Mouse (Mus musculus): ENCODE data around the gene Rasal3.
A peak's percentile ranks its signal among the peaks of the same experiment; 100 is the strongest.

Rasal3 gene

DNA sequence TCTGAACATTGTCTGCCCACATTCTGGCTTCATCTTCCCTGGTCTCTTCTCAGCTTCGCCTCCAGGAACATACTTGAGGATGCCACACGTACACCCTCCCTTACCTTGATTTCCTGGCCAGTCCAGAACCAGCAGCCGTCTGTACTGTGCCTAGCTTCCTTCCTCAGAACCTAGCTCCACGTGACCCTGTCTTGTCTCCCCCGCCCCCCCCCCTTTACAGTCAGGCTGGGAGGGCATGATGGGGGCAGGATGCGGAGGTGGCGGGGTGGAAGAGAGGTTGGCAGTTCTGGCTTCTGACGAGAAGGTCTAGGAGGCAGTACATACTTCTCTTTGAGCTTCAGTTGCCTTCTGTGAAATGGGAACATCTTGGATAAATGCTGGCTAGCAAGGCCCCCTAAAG lies at the start of gene Rasal3:
Gene Rasal3 (minus strand): TSS at position 167 of the 400 bp plus-strand sequence.
- no peak for DNase-seq (ENCODE audit: low read depth, low spot score)

DNA sequence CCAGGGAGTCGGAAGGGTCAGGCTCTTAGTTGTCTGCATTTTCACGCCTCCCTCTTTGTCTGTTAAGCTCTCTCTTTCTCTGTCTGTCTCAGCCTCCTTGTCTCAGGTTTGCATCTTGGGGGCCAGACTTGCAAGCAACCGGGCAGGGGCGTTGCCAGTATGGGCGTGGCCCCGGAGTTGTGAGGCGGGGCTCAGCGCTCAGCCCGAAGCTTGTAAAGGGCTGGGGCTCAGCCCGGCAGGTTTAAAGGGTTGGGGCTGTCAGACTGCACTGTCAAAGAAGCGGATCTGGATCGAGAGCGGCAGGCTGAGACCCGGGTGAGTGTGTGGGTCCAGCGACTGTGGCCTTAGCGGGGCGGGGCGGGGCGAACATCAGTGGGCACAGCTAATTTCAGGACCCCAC lies 49.1 kb upstream of the Rasal3 start, which contains the start of gene Cyp4f39:
Gene Cyp4f39 (plus strand): TSS at position 242 of the 400 bp plus-strand sequence.
- peak; percentile 17 for DNase-seq (ENCODE audit: low read depth, low spot score)

DNA sequence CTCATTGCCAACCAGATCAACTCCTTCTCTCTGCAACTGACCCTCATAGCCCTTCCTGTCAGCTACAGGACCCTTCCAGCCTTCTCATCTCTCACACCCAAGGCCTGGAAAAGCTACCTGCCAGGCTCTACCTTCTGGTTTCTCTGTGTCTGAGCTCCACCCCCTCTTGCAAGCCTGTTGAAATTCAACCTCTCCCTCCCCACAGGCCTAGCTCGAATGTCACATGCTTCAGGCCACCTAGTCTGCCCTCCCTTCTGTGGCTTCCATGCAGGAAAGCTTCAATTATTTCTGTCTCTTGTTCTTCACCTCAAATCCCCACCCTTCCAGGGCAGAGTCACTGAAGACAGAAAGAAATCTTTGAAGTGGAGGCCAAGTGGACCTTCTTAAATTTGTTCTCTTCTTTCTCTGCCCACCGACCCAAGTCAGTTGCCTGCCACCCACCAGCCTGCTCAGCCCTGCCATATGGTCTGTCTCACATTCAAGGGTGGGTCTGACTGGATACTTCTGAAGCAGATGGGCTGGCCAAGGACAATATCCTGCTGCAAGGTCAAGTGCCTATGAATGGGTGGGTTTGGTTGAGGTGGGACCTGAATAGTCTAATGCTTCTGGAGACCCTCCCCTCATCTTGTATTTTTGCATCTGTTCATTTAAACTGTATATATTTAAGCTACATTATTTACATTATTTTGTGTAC lies 47.6 kb upstream of the Rasal3 start:
- no peak for DNase-seq (ENCODE audit: low read depth, low spot score)

DNA sequence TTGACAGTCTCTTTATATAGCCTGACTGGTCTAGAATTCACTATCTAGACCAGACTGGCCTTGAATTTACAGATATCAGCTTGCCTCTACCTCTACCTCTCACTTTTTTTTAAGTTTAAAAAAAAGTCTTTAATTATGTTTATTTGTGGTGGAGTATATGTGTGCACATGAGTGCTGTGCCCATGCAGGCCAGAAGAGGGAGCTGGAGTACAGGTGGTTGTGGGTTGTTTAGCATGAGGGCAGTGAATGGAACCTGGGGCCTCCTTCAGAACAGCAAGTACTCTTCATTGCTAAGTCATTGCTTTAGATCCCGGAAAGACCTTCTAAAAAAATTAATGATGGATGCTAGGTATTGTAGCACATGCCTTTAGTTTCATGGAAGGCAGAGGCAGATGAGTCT lies 45.7 kb upstream of the Rasal3 start:
- DNase-seq (ENCODE audit: low read depth, low spot score), result no peak

DNA sequence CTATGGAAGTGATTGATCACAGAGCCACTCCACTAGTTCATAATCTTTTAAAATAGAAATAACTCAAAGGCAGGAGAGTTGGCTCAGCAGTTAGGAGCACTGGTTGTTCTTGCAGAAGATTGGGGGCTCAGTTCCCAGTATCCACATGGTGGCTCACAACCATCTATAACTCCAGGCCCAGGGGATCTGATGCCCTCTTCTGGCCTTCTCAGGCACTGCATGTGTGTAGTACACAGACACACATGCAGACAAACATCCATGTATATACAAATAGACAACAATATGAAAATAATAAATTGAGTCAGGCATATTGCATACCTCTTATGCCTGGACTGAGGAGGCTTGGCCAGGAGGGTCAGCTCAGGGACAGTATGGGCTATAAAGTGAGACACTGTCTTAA lies 43.8 kb upstream of the Rasal3 start:
- no peak for DNase-seq (ENCODE audit: low read depth, low spot score)

DNA sequence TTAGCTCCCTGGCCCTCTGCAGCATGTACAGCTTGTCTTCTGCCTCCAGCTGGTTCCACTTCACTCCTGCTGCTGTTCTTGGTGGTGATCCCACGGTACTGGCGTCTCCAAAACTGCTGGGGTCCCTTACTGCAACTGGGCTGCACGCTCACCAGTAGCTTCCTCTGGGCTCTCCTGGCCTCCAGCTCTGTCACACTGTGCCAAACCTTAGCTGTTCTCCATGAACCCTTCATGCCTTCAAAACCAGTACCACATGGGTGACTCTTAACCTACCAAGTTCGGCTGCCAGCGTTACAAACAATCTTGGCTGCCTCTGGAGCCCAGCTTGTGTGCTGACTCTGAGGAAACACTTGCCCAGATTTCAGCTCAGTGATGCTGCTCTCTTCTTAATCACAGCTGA lies 41.6 kb upstream of the Rasal3 start:
- no peak for DNase-seq (ENCODE audit: low read depth, low spot score)

DNA sequence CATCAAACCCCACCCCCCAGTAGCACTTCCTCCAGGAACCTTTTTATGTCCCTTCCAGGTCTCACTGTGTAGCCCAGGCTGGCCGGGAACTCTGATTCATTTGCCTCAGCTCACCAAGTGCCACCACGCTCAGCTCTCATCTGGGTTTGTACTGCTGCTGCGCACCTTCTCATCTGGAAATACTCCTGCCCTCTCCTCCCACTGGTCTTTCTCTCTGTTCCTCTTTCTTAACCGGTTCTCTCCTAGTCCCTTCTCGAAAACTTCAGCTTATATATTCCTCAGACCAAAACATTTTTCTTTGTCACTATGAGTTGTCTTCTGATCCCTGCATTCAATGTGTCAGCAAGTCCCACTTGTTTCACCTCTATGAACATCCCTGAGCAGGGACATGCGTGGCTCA lies 39.9 kb upstream of the Rasal3 start:
- DNase-seq (ENCODE audit: low read depth, low spot score), result no peak

DNA sequence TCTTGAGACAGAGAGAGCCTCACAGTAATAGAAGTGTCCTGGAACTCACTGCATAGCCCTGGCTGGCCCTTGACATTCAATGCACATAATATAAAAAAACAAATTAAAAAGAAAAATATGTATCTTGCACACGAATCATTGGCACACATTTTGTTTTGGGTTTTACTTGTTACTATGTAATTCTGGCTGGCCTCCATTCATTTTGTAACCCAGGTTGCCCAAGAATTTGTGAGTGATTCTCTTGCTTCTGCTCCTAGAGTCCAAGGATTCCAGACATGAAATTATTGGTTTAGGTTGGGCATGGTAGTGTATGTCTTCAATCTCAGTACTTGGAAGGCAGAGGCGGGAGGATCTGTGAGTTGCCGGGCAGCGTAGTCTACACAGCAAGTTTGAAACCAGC lies 33.7 kb upstream of the Rasal3 start:
- DNase-seq (ENCODE audit: low read depth, low spot score), result no peak

DNA sequence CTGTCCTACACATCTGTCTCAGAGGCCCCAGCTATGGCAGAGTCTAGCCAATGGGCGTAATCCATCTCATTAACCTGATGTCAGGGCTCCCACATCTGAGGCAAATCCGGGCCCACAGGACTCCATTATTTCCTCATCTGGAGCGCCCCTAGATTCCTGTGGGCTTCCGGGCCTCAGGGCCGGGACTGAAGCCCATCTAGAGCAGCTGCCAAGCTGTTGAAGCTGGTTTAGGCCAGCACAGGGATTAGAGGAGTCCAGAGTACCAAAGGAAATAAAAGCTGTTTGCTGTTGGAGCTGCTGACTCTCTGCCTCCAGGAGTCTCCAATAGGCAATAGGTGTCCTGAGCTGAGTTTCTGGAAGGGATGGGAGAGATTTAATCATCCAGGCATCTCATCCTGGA lies 31.8 kb upstream of the Rasal3 start:
- DNase-seq (ENCODE audit: low read depth, low spot score), result no peak

DNA sequence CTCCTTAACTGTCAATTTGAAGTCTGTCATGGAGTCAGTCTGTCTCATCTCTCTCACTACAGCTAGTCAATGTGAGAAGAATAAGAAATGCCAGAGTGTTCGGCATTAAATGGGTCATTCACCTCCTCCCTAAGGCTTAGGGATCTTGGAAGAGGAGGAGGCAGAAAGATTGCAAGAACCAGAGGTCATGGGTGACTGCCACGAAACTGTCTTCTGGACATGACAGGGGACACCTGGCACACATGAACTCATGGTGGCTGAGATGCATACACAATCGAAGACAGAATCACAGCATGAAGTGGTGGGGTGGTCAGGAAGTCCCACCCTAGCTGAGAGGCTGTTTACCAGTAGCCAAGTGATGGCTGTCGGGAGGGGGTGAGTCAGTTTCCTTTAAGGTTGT lies 30.9 kb upstream of the Rasal3 start:
- DNase-seq (ENCODE audit: low read depth, low spot score), result no peak

DNA sequence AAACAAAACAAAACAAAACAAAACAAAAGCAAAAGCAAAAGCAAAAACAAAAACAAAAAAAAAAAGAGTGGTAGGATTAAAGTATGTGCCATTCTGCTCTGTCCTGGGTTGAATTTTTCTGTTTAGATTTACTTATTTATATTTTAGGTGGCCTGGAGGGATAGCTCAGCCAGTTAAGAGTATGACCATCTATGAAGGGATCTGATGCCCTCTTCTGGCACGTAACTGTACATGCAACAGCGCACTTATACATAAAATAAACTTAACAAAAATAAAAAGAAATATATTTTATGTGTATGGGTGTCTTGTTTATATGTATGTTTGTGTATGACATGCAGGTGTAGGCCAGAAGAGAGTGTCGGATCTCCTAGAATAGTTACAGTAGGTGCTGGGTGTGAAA lies 28.6 kb upstream of the Rasal3 start:
- DNase-seq (ENCODE audit: low read depth, low spot score), result peak; percentile 27

DNA sequence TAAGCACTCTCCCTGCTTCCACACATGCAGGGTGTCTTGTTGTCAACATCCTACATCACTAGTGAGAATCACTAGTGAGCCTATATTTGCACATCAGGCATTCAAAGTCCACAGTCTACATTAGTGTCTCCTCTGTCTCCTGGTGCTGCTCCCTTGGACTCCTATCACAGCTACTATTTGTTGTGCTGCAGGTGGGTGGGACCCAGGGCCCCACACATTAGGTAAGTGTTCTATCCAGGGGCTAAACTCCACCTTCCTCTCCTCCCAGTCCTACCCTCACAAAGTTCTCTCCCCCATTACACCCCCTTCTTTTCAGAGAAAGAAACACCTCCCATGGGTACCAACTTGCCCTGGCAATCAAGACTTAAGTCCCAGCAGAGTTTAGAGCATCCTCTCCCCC lies 23.2 kb upstream of the Rasal3 start:
- DNase-seq (ENCODE audit: low read depth, low spot score), result no peak

DNA sequence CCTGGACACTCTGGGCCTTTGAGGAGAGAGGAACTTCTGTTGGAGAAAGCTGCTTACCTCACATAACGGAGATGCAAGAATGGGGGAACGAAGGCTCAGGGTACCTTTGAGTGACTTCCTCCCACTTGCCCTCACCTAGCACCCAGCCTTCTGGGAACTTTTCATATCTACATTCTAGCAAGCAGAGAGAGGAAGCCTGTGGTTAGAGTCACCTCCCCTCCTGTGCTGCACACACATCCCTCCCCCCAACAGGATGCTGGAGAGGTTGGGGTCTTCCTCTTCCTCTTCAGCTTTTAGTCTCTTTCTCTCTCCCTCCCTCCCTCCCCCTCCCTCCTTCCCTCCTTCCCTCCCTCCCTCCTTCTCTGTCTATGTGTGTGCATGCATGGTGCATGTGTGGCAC lies 20.7 kb upstream of the Rasal3 start, which contains the start of gene Pglyrp2:
Gene Pglyrp2 (minus strand): TSS at position 134 of the 400 bp plus-strand sequence.
- no peak for DNase-seq (ENCODE audit: low read depth, low spot score)

DNA sequence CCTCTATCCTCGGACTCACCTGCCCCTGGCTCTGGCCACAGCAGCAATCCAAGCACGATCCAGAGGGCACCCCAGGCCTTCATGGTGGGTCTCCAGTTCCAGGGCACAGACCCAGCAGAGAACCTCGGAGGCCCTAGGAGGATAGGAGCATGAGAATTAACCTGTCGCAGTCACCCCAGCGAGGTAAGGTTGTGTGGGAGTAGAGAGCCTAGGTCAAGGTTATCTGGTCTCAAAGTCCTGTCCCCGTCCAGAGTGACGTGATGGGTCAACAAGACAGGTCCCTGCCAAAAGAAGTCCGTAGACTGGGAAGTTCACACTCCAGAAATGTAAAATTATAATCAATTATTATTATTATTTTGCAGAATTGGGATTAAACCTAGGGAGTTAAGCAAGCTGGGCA lies 17.4 kb upstream of the Rasal3 start:
- DNase-seq (ENCODE audit: low read depth, low spot score), result no peak

DNA sequence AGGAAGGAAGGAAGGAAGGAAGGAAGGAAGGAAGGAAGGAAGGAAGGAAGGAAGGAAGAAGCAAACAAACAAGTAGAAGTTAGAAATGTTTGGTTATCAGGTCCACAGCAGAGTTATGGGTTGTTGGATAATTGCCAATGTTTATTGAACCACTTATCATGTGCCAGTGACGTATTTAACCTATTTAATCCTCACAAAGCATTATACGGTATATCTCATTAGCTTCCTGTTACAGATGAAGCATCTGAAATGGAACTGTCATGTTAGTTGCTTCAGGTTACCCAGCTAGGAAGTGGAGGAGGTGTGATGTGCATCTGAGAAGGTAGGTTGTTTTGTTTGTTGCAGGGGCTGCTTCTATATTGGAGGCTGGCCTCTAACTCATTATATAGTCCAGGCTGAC lies 16.6 kb upstream of the Rasal3 start:
- no peak for DNase-seq (ENCODE audit: low read depth, low spot score)

DNA sequence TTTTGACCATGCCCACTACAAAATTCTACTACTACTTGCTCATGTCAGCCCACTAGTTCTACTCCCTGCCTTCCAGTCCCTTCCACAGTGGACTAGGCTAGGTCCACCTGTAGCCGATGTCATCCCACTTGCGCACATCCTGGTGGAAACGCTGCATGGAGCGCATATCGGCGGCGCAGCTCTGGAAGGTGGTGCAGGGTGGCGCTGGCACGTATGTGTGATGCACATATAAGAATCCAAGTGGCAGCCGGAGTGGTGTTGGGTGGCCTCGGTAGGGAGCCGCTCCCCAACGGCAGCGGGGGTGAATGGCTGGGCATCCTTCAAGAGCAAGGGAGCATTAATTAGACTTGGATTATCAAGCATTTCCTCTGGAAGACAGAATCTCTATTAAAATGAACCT lies 13.4 kb upstream of the Rasal3 start:
- DNase-seq (ENCODE audit: low read depth, low spot score), result no peak

DNA sequence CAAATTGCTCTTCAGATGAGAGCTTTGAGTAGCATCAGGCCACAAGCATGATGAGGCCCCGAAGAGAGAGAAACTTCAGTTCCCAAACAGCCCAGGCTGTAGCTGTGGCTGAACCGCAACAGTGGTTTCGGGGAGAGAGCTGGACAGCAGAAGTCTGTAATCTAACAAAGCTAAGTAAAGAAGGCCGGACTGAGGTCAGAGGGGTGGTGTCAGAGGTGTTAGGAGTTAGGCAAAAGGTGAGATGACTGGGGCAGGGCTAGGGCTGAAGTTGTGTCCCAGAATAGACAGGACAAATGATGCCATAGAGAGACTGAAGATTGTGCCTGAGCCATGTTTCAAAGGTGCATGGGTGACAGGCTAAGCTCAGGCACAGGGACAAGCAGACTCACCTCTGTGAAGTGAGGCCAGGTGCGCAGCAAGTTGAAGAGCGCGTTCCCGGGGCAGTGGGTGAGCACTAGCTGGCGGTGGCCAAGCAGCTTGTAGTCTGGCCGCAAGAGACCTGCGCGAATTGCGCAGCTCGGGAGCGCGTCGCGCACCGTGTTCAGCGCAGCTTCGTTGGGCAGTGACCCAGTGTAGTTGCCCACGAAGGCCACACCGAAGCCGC lies 12.1 kb upstream of the Rasal3 start:
- DNase-seq (ENCODE audit: low read depth, low spot score), result no peak

DNA sequence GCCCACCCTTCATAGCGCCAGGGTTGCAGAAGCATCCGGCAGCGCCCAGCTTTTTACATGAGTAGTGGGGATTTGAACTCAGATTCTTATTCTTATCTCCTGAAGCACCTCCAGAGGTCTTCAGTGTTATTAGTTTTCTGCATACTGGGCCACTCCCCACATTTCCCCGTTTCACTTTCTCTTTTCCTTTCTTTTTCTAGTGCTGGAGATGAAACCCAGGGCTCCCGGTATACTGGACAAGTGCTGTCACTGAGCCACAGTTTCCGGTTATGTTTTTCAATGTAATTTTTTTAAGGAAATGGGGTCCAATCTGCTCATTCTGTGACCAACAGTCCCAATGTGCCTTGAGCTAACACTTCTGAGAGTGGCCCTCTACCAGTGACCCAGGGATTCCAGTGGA lies 8.5 kb upstream of the Rasal3 start:
- DNase-seq (ENCODE audit: low read depth, low spot score), result no peak

DNA sequence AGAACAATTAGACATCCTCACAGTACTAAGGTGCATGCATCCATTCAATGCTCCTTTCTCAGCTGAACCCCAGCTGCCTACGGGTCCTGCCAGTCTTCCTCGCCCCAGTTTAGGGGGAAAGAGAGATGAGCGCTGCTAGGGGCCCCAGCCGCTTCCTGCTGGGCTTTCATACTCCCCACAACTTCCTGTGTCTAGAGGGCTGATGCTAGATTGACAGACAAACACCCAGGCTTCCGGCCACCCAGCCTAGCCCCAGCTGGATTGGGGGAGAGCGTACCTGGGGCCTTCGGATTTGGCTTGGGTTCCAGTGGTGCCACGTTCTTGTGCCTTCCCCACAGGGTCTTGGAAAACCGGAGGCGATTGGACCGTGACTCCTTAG lies 615 bp downstream of the Rasal3 start:
- DNase-seq (ENCODE audit: low read depth, low spot score), result no peak

DNA sequence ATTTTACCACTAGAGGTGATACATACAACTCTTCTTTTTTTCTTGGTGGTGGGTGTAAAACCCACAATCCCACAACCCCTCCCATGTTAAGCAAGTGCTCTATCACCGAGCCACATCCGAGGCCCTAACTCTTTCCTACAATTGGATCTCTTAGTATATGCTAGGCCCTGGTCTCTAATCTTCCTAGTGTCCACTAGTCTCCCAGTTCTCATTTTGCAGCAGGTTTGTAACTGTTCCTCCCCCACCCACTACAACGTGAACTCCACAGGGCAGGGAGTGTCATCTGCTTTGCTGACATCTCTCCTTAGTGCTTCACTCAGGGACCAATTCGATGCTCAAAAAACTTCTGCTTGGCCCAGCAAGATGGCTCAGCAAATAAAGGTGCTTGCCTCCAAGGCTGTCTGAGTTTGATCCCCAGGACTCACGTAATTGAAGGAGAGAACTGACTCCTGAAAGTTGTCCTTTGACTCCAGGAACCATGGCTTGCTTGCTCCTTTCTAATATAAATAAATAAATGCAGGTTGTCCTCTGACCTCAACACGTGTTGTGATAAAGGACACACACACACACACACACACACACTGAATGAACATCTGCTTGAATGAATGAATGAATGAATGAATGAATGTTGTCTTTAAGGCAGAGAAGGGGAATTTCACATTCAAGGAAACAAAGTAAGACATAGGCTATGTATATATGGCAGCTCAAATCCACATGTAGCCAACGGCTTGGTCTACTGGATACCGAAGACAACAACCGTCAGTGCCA lies 1.2 kb downstream of the Rasal3 start:
- DNase-seq (ENCODE audit: low read depth, low spot score), result no peak

DNA sequence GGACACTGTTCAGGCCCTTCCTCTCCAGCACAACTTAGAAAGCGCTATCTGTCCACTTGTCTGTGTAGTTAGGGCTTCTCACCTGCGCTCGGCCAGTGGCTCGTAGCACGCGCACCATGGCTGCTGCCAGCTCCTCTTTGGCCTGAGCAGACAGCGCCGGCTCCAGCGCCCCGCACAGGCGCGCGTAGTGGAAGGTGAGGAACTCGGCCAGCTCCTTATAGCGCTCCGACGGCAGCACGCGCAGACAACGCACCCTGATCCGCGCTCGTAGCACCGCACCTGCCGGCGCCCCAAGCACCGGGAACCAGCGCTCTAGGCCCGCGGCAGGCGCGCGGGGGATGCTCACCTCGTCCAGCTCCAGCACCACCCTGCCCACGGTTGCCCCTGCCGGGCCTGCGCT lies 7.1 kb downstream of the Rasal3 start:
- DNase-seq (ENCODE audit: low read depth, low spot score), result no peak

DNA sequence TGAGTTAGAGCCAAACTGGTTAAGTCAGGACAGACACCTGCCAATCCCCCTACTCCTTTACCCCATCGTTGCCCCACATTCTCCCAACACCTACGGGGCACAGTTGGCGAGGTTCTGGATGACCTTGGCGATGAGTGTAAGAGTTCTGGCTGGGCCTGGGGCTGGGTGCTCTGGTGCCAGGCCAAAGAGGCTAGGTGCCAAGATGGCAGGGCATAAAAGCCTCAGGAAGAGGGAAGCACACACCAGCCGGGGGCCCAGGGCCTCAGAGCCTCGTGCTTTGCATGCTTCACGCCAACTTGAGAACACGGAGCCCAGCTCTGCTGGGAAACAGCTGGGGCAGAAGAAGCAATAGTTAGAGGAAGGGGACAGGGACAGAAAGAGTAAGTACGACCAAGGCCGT lies 9.4 kb downstream of the Rasal3 start:
- DNase-seq (ENCODE audit: low read depth, low spot score), result no peak

DNA sequence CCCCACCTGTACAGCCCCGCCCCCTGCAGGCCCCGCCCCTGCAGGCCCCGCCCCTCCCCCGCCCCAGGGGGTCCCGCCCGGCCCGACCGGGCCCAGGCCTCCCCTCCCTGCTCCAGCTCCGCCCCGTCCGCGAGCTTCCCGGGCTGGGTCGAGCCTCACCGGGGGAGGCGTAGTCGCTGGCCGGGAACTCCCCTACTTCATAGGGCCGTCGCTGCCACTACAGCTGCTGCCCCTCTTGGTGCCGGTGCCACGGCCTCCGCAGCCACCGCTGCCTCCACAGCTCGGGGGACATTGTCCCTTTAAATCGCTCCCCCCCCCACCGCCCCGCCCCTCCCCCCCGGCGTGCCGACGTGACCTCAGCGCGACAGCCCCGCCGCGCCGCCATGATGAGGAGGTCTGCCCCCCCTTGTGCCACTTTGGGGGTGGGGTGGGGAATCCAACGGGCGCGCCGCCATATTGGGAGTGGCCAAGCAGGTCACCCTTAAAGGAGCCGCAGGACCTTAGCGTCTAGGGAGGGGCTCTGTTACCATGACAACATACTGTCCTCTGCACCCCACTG lies 14.2 kb downstream of the Rasal3 start, which contains the start of gene Wiz:
Gene Wiz (minus strand): TSS at position 339 of the 559 bp plus-strand sequence.
- peak; percentile 85 for DNase-seq (ENCODE audit: low read depth, low spot score)
